Mouse (Mus musculus) E14TG2a.4 (cell line): ENCODE results near the gene Tank.

Experiments used
- H3K27me3 ChIP-seq: 2 replicates; pipeline ENCODE4 v1.6.1; 2014; ENCODE audit warnings: low read length, control low read depth; ENCODE audit not compliant: insufficient read depth
- H3K36me3 ChIP-seq: 2 replicates; pipeline ENCODE4 v1.6.1; 2014; ENCODE audit warnings: low read length, control low read depth; ENCODE audit not compliant: insufficient read depth
- H3K4me1 ChIP-seq: replicated peaks from 2 replicates; pipeline ENCODE4 v1.6.1; 2014; ENCODE audit warnings: low read depth, low read length, control low read depth
- H3K4me3 ChIP-seq: replicated peaks from 2 replicates; pipeline ENCODE4 v1.5.1; 2014; ENCODE audit warnings: mild to moderate bottlenecking, low read length
- H3K9me3 ChIP-seq: 2 replicates; pipeline ENCODE4 v1.6.1; 2014; ENCODE audit warnings: low read length, control low read depth
- CTCF ChIP-seq: conservative IDR thresholded peaks from 2 replicates; pipeline ENCODE4 v1.5.1; 2014; ENCODE audit warnings: low read length
- NANOG ChIP-seq: IDR thresholded peaks from 2 replicates; pipeline ENCODE4 v1.6.1; 2014; ENCODE audit warnings: borderline replicate concordance, low read length, mixed read lengths
- POU5F1 ChIP-seq: IDR thresholded peaks from 2 replicates; pipeline ENCODE4 v1.6.1; 2014; ENCODE audit warnings: low read length, borderline replicate concordance

The Tank gene

GRCm38 (mm10) chr2:61555367-61555766 lies 23.0 kb upstream of the Tank start:
- Histone ChIP-seq H3K4me3 (no peak overlapping the region), H3K9me3 (no peaks in the 10 kb centered on the region), H3K4me1 (peaks cover 8% of the 10 kb centered on the region), H3K27me3 (no peaks in the 10 kb centered on the region), H3K36me3 (no peaks in the 10 kb centered on the region)
- TF ChIP-seq CTCF (no peak), NANOG (no peak), POU5F1 (no peak)

- Histone ChIP-seq H3K9me3 (no peaks in the 10 kb centered on the region), H3K4me1 (peaks cover 8% of the 10 kb centered on the region), H3K36me3 (no peaks in the 10 kb centered on the region), H3K27me3 (no peaks in the 10 kb centered on the region), H3K4me3 (no peak overlapping the region)
- TF ChIP-seq NANOG (no peak), CTCF (no peak), POU5F1 (no peak)
Measured at GRCm38 (mm10) chr2:61555825-61556224, 22.6 kb upstream of the Tank start.

- Histone ChIP-seq H3K27me3 (no peaks in the 10 kb centered on the region), H3K4me1 (peaks cover 8% of the 10 kb centered on the region), H3K36me3 (no peaks in the 10 kb centered on the region), H3K9me3 (no peaks in the 10 kb centered on the region), H3K4me3 (no peak overlapping the region)
- TF ChIP-seq POU5F1 (no peak), CTCF (no peak), NANOG (no peak)
Measured at GRCm38 (mm10) chr2:61556639-61557038, 21.7 kb upstream of the Tank start.

GRCm38 (mm10) chr2:61557848-61558471 lies 20.4 kb upstream of the Tank start:
- Histone ChIP-seq H3K36me3 (no peaks in the 10 kb centered on the region), H3K4me3 (no peak overlapping the region), H3K27me3 (no peaks in the 10 kb centered on the region), H3K4me1 (peaks cover 8% of the 10 kb centered on the region), H3K9me3 (no peaks in the 10 kb centered on the region)
- TF ChIP-seq NANOG (no peak), POU5F1 (no peak), CTCF (no peak)

- H3K36me3 ChIP-seq, result no peaks in the 10 kb centered on the region
- H3K4me3 ChIP-seq, result no peak overlapping the region
- peaks cover 8% of the 10 kb centered on the region; the same call in 1 of the 2 replicates for H3K9me3 ChIP-seq
- no peak for TF ChIP-seq NANOG
- TF ChIP-seq POU5F1, result no peak
- H3K27me3 ChIP-seq, result no peaks in the 10 kb centered on the region
- peaks cover 2% of the 10 kb centered on the region for H3K4me1 ChIP-seq
Measured at GRCm38 (mm10) chr2:61561058-61561457, 17.3 kb upstream of the Tank start.

- TF ChIP-seq CTCF (no peak), NANOG (no peak), POU5F1 (no peak)
- H3K4me3 ChIP-seq, result no peak overlapping the region
- H3K4me1 ChIP-seq, result 0 out of 2 replicates have a peak, but pooled peaks cover 3% of the 10 kb centered on the region
- no peaks in the 10 kb centered on the region for H3K36me3 ChIP-seq
- H3K27me3 ChIP-seq, result no peaks in the 10 kb centered on the region
- H3K9me3 ChIP-seq, result peaks cover 8% of the 10 kb centered on the region; the same call in 1 of the 2 replicates
Measured at GRCm38 (mm10) chr2:61563202-61563601, 15.2 kb upstream of the Tank start.

- Histone ChIP-seq H3K9me3 (peaks cover 11% of the 10 kb centered on the region), H3K4me1 (0 out of 2 replicates have a peak, but pooled peaks cover 3% of the 10 kb centered on the region), H3K4me3 (no peak overlapping the region), H3K27me3 (no peaks in the 10 kb centered on the region), H3K36me3 (no peaks in the 10 kb centered on the region)
- no peak for TF ChIP-seq NANOG
- TF ChIP-seq POU5F1, result no peak
- no peak for TF ChIP-seq CTCF
Measured at GRCm38 (mm10) chr2:61567045-61567783, 11.2 kb upstream of the Tank start.

- H3K4me3 ChIP-seq, result no peak overlapping the region
- H3K4me1 ChIP-seq, result 0 out of 2 replicates have a peak, but pooled peaks cover 3% of the 10 kb centered on the region
- H3K36me3 ChIP-seq, result no peaks in the 10 kb centered on the region
- peaks cover 10% of the 10 kb centered on the region for H3K9me3 ChIP-seq
- H3K27me3 ChIP-seq, result no peaks in the 10 kb centered on the region
- no peak for TF ChIP-seq NANOG
- no peak for TF ChIP-seq CTCF
- TF ChIP-seq POU5F1, result no peak
Measured at GRCm38 (mm10) chr2:61569181-61569580, 9.2 kb upstream of the Tank start.
